Mouse (Mus musculus) CD4-positive helper T cell, adult 2 months (primary cell): Measurements from ENCODE around the gene Gm28047.
"Not testable (repeated sequence)": the region's sequence is repeated elsewhere in the genome, so short reads cannot be mapped to it uniquely, and the experiment has no call there.

Experiments
- DNase-seq: peaks from one replicate; pipeline ENCODE4 v3.0.0-alpha.2; 2012; ENCODE audit warnings: low read depth, missing footprints, low spot score

Gene Gm28047

GRCm38 (mm10) chr15:102620765-102621164, 4.1 kb downstream of the Gm28047 start:
- no peak for DNase-seq

DNA sequence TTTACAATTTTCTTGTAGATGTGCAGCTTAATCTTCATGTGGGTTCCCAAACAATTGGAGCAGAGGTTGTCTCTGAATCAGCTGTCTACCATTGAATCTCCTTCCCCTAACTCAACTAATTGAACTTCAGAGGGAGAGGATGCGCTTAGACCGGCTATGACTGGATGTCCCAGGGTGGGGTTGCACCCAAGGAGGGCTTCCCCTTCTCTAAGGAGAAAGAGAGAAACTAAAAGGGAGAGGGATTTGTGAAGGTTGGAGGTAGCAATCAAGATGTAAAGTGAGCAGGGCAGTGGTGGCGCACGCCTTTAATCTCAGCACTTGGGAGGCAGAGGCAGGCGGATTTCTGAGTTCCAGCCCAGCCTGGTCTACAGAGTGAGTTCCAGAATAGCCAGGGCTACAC, 5.4 kb downstream of the Gm28047 start:
- DNase-seq: no peak

- DNase-seq: no peak
Measured at GRCm38 (mm10) chr15:102617654-102618053, 7.2 kb downstream of the Gm28047 start.

GRCm38 (mm10) chr15:102616174-102616573, 8.7 kb downstream of the Gm28047 start:
- DNase-seq: no peak

GRCm38 (mm10) chr15:102614224-102614623, 10.6 kb downstream of the Gm28047 start:
- DNase-seq: no peak

GRCm38 (mm10) chr15:102612966-102613365, 11.9 kb downstream of the Gm28047 start:
- no peak for DNase-seq

DNA sequence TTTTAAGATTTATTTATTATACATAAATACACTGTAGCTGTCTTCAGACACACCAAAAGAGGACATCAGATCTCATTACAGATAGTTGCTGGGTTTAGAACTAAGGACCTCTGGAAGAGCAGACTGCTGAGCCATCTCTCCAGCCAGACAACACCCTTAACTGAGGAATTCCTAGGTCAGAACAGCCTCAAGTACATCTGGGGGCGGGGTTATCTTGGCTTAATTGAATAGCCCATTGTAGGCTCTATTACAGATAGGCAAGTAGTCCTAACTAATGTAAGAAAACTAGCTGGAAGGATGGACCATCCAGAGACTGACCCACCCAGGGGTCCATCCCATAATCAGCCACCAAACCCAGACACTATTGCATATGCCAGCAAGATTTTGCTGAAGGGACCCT, 16.3 kb downstream of the Gm28047 start:
- DNase-seq: not testable (repeated sequence)

- no peak for DNase-seq
Measured at GRCm38 (mm10) chr15:102593996-102594656, 30.7 kb downstream of the Gm28047 start.

DNA sequence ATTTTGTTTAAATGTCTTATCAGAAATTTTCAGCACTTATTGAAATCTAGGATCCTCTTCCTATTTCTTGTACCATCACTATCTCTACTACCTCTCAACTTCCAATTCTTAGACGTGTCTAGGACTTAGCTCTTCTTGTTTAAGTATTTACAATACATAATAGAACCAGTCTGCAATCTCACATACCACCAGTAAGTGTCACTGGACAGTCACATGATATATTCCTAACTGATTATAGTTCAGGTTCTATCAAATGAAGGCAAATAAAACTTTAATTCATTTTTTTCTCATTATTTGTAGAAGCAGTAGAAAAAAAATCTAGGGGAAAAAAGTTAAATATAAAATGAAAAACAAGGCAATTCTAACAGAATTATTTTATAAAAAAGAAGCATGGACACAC, 32.2 kb downstream of the Gm28047 start:
- DNase-seq: no peak

GRCm38 (mm10) chr15:102590567-102590966, 34.3 kb downstream of the Gm28047 start:
- no peak for DNase-seq

DNA sequence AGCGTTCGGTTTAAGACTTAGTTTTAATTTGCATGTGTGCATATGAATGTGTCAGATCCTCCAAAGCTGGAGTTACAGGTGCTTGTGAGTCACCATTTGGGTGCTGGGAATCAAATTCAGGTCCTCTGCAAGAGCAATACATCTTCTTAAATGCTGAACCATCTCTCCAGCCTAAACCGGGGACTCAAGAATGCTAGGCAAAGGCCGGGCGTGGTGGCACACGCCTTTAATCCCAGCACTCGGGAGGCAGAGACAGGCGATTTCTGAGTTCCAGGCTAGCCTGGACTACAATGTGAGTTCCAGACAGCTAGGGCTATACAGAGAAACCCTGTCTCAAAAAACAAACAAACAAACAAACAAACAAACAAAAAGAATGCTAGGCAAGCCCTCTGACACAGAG, 35.0 kb downstream of the Gm28047 start:
- DNase-seq: no peak

- DNase-seq: no peak
Measured at GRCm38 (mm10) chr15:102585501-102585900, 39.4 kb downstream of the Gm28047 start.

DNA sequence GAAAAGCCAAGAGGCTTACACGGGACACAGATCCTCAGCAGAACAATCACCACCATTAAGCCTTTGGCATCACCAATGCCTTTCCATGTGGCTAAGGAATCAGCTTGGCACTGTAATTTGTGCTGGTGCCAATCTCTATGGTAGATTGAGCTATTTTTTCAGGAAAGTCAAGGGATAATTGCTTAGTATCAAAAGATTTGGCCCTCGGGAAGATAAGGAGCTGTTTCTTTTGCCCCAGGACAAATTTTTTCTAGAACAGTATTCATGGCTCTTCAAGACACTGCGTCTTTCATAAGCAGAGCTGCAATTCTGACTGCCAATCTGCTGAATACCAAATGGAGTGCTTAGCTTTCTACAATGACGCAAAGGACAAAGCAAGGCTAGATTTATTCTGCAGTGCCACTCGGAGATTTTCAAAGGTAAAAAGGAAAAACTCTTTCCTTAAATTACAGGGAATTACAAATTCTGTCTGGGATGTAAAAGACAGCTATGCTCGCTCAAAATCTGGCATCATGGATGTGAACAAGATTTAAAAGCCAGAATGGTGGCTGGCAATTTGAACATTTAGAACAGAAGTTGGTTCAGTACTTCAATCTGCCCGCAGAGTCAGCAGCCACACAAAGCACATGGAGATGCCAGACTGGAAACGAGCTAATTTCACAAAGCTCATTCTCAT, 41.0 kb downstream of the Gm28047 start:
- no peak for DNase-seq

DNA sequence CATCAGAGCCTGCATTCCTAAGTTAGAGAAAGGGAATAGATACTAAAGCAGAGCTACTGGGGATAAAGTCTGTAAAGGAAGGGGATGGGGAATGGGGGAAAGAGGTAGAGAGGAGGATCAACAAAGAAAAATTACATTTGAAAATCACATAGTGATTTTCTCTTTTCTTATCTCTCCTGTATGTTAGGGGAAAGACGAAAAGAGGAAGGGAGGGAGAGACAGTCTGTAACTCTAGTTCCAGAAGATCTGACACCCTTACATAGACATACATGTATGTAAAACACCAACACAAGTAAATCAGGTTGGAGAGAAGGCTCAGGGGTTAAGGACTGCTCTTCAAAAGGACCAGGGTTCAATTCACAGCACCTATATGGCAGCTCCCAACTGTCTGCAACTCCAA, 43.7 kb downstream of the Gm28047 start:
- no peak for DNase-seq

DNA sequence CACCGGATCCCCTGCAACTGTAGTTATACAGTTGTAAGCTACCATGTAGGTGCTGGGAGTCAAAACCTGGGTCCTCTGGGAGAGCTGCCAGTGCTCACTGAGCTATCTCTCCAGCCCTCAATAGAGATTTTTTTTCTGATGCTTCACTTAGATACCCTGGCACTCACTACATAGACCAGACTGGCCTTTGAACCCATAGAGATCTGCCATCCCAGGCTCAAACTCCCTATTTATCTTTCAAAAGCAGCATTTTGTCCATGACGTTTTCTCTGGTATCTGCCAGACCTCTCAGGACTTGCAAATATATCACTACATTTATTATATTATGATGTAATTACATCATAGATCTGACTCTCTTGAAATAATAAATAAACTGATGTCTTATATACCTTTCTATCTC, 46.5 kb downstream of the Gm28047 start:
- DNase-seq: no peak

- no peak for DNase-seq
Measured at GRCm38 (mm10) chr15:102576972-102577371, 47.9 kb downstream of the Gm28047 start.

GRCm38 (mm10) chr15:102572081-102572480, 52.8 kb downstream of the Gm28047 start:
- DNase-seq: no peak

DNA sequence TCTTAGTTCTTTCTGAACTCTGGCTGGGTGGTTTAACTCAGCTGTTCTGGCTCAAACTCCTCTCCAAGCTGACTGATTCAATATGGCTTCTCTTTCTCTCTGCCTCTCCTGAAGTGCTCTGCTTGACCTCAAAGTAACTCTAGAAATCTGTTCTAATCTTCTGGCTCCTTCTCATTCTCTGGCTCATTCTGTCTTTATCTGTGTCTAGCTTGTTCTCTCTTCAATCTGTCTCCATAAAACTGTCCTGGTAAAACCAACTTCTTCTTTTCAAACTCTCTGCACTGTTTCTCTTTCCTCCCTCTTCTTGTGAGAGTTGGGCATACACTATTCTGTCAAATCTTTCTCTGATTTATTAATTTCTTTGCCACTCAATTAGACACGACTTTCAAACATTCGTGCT, 57.0 kb downstream of the Gm28047 start:
- DNase-seq: no peak

GRCm38 (mm10) chr15:102563681-102564080, 61.2 kb downstream of the Gm28047 start:
- DNase-seq: no peak

DNA sequence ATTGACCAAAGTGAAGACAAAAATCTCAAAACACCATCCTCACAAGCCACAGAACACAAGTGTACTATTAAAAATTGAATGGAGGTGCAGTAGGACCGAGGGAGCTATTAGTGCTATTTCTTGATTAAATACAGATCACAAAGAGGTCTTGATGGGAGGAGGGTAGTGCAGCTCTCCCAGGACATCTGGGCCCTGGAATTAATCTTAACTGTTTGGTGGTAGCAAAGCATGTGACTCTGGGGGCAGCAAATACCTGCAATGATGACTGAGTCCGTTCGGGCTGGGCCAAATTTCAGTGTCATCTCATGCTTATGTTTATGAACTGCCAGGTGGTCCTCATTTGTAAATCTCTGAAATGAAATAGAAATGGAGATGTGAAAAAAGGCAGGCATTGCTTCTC, 61.8 kb downstream of the Gm28047 start:
- DNase-seq: no peak

DNA sequence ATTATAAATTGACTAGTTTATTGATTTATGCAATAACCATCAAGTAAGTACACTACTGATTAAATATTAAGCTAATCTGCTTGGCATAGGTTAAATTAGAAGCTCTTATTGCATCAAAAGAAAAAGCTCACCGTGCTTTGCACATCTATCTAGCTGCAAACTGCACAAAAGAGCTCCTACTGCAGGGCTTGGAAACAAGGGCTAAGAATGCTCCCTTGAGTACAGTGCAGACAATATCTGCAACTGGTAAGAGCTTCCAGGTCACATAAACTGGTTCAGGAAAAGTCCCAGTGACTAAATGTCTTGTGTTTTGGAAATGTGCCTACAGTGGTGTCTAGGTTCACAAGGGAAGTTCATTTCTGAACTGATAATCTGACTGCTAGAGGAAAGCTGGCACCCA, 62.4 kb downstream of the Gm28047 start:
- DNase-seq: no peak

DNA sequence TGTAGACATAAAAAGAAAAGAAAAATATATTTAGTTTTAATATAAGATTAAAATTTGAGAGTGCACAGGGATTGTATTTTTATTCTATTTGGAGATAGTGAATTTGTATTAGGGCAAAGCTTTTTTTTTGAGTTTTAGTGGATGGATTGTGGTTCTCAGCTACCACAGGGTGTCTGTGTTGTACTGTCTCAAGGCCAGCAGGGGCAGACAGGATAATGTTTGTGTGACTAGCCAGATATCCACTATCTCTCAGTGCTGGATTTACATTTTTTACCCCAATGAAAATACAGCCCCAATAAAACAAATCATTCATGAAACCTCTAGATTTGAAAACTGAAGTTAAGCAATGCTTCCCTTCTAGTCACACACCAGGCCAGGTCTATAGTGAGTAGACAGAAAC, 67.3 kb downstream of the Gm28047 start:
- DNase-seq: no peak

DNA sequence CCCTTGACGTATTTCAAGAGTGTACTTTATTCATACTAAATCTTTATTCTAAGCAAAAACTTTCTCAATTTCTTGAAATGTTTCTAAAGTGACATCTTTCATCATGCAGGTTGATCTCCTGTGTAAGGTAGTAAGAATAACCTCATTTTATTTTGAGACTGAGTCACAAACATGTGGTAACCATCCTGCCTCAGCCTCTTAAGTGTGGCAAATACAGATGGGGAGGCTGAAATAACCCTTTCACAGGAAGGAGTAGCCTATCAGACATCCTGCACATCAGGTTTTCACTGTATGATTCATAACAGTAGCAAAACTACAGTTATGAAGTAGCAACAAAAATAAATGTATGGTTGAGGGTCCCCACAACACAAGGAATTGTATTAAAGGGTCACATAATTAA, 69.3 kb downstream of the Gm28047 start:
- no peak for DNase-seq

DNA sequence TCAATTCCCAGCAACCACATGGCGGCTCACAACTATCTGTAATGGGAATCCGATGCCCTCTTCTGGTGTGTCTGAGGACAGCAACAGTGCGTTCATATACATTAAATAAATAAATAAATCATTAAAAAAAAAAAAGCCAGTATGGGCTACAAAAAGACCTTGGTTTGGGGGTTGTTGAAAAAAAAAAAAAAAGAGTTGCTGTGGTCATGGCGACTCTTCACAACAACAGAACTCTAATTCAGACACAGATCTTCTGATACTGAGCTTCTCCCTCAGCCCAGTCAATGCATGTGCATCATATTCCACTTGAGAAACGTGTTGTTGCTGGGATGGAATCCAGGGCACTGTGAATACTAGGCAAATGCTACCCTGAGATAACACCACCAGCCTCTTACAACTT, 72.3 kb downstream of the Gm28047 start:
- no peak for DNase-seq
